Mouse (Mus musculus) MEL (cell line): Measurements from ENCODE around the gene Ccsap. TPM values are rescaled to one million over a fixed set of nuclear protein-coding genes. Genes with fewer than 3 reads are reported as not detected.

Source experiments
- DNase-seq: peaks from one replicate; pipeline ENCODE4 v3.0.0; 2011; ENCODE audit warnings: low read depth, low spot score
- H3K27ac ChIP-seq: 2 replicates; pipeline ENCODE4 v1.5.1; 2012; ENCODE audit warnings: low read depth, mild to moderate bottlenecking, control low read depth, low read length, moderate library complexity; ENCODE audit not compliant: control insufficient read depth
- H3K27me3 ChIP-seq, 2 experiments: fragments of 150-350 bp in 1 of 2; sonication (generic) in 1 of 2; 2 replicates each; pipeline ENCODE4 v1.6.1; 2012; ENCODE audit warnings: low read length in 2 of 2, mild to moderate bottlenecking in 2 of 2, improper control_type of control experiment in 1 of 2, moderate library complexity in 1 of 2; ENCODE audit not compliant: insufficient read depth in 2 of 2, control insufficient read depth in 1 of 2
- H3K36me3 ChIP-seq, 2 experiments: 2 replicates each; pipeline ENCODE4 v1.6.1; 2012 to 2014; ENCODE audit warnings: low read length in 2 of 2, improper control_type of control experiment in 1 of 2, inconsistent platforms in 1 of 2, mild to moderate bottlenecking in 1 of 2; ENCODE audit not compliant: insufficient read depth in 2 of 2, control insufficient read depth in 1 of 2
- H3K4me1 ChIP-seq, 2 experiments: fragments of 150-350 bp in 1 of 2; sonication (generic) in 1 of 2; 2 replicates each; pipeline ENCODE4 v1.6.1; 2012; ENCODE audit warnings: low read length in 2 of 2, improper control_type of control experiment in 1 of 2, mild to moderate bottlenecking in 1 of 2; ENCODE audit not compliant: insufficient read depth in 2 of 2, control insufficient read depth in 1 of 2
- H3K4me3 ChIP-seq, 2 experiments: fragments of 150-350 bp in 1 of 2; sonication (generic) in 1 of 2; 2 replicates each; pipeline ENCODE4 v1.5.1; 2012; ENCODE audit warnings: low read depth in 2 of 2, low read length in 2 of 2, mild to moderate bottlenecking in 2 of 2, moderate library complexity in 2 of 2, control low read depth in 1 of 2, improper control_type of control experiment in 1 of 2; ENCODE audit not compliant: control insufficient read depth in 1 of 2, insufficient read depth in 1 of 2
- H3K79me2 ChIP-seq: 2 replicates; pipeline ENCODE4 v1.6.1; 2012; ENCODE audit warnings: mild to moderate bottlenecking, low read length, moderate library complexity; ENCODE audit not compliant: control insufficient read depth, poor library complexity, insufficient read depth
- H3K9ac ChIP-seq: 2 replicates; pipeline ENCODE4 v1.6.1; 2012; ENCODE audit warnings: low read depth, mild to moderate bottlenecking, control low read depth, low read length, moderate library complexity; ENCODE audit not compliant: control insufficient read depth, poor library complexity, severe bottlenecking
- H3K9me3 ChIP-seq: fragments of 150-350 bp; sonication (generic); replicated peaks from 2 replicates; pipeline ENCODE4 v1.6.1; 2012; ENCODE audit warnings: mild to moderate bottlenecking, low read length, improper control_type of control experiment, moderate library complexity; ENCODE audit not compliant: insufficient read depth
- CHD1 ChIP-seq: IDR thresholded peaks from 2 replicates; pipeline ENCODE4 v1.6.1; 2012; ENCODE audit warnings: low read depth, mild to moderate bottlenecking, inconsistent platforms, low read length, improper control_type of control experiment
- CTCF ChIP-seq, 3 experiments: IDR thresholded peaks in 2 of 3; conservative IDR thresholded peaks in 1 of 3; 2 replicates each; pipeline ENCODE4 v1.5.1; 2011 to 2012; ENCODE audit warnings: low read length in 3 of 3, low read depth in 2 of 3, mild to moderate bottlenecking in 2 of 3, improper control_type of control experiment in 1 of 3, inconsistent platforms in 1 of 3, mixed read lengths in 1 of 3, moderate library complexity in 1 of 3; ENCODE audit not compliant: control insufficient read depth in 1 of 3, insufficient read depth in 1 of 3, poor library complexity in 1 of 3, severe bottlenecking in 1 of 3
- EP300 ChIP-seq, 2 experiments: IDR thresholded peaks; 2 replicates each; pipeline ENCODE4 v1.6.1; 2011; ENCODE audit warnings: improper control_type of control experiment in 2 of 2, low read length in 2 of 2, low read depth in 1 of 2, mild to moderate bottlenecking in 1 of 2
- MYB ChIP-seq: IDR thresholded peaks from 2 replicates; pipeline ENCODE4 v1.6.1; 2011; ENCODE audit warnings: mild to moderate bottlenecking, low read depth, low read length, improper control_type of control experiment
- NELFE ChIP-seq: IDR thresholded peaks from 2 replicates; pipeline ENCODE4 v1.6.1; 2011; ENCODE audit warnings: low read depth, low read length, improper control_type of control experiment
- NRF1 ChIP-seq: IDR thresholded peaks from 2 replicates; pipeline ENCODE4 v1.6.1; 2014; ENCODE audit warnings: low read depth, mild to moderate bottlenecking, inconsistent platforms, low read length, improper control_type of control experiment, moderate library complexity; ENCODE audit not compliant: poor library complexity, insufficient read depth, severe bottlenecking
- POLR2A ChIP-seq, 2 experiments: IDR thresholded peaks; 2 replicates each; pipeline ENCODE4 v1.6.1; 2011 to 2012; ENCODE audit warnings: low read length in 2 of 2, mild to moderate bottlenecking in 2 of 2, control low read depth in 1 of 2, improper control_type of control experiment in 1 of 2, low read depth in 1 of 2, moderate library complexity in 1 of 2; ENCODE audit not compliant: control insufficient read depth in 1 of 2, insufficient read depth in 1 of 2, poor library complexity in 1 of 2
- POLR2AphosphoS2 ChIP-seq: IDR thresholded peaks from 2 replicates; pipeline ENCODE4 v1.6.1; 2011; ENCODE audit warnings: low read length, improper control_type of control experiment
- RCOR1 ChIP-seq: IDR thresholded peaks from 2 replicates; pipeline ENCODE4 v1.6.1; 2012; ENCODE audit warnings: low read depth, mild to moderate bottlenecking, inconsistent platforms, low read length, improper control_type of control experiment
- TBP ChIP-seq: IDR thresholded peaks from 2 replicates; pipeline ENCODE4 v1.8.0; 2011; ENCODE audit warnings: low read depth, low read length, improper control_type of control experiment
- UBTF ChIP-seq: IDR thresholded peaks from 2 replicates; pipeline ENCODE4 v1.6.1; 2012; ENCODE audit warnings: low read depth, mild to moderate bottlenecking, inconsistent platforms, low read length, improper control_type of control experiment, moderate library complexity, borderline replicate concordance; ENCODE audit not compliant: insufficient read depth
- USF1 ChIP-seq: IDR thresholded peaks from 2 replicates; pipeline ENCODE4 v1.6.1; 2014; ENCODE audit warnings: low read depth, mild to moderate bottlenecking, inconsistent platforms, low read length, improper control_type of control experiment, moderate library complexity
- USF2 ChIP-seq, 2 experiments: IDR thresholded peaks; 2 replicates each; pipeline ENCODE4 v1.6.1; 2011 to 2012; ENCODE audit warnings: improper control_type of control experiment in 2 of 2, low read length in 2 of 2, borderline replicate concordance in 1 of 2, inconsistent platforms in 1 of 2, low read depth in 1 of 2, mild to moderate bottlenecking in 1 of 2; ENCODE audit not compliant: insufficient read depth in 1 of 2
- ZC3H11A ChIP-seq: IDR thresholded peaks from 2 replicates; pipeline ENCODE4 v1.6.1; 2012; ENCODE audit warnings: low read depth, mild to moderate bottlenecking, inconsistent platforms, low read length, improper control_type of control experiment
- ZMIZ1 ChIP-seq: IDR thresholded peaks from 2 replicates; pipeline ENCODE4 v1.6.1; 2012; ENCODE audit warnings: low read depth, mild to moderate bottlenecking, inconsistent platforms, low read length, improper control_type of control experiment, moderate library complexity
- polyA plus RNA-seq, 2 experiments: library from polyadenylated mRNA; stranded (reverse) in 1 of 2; unstranded in 1 of 2; fragments of >175 nt in 1 of 2; fragments of >200 nt in 1 of 2; gene quantifications; 2 replicates each; pipeline versions ENCODE4 v1.2.1 to v1.2.4; 2012; ENCODE audit warnings: low replicate concordance in 2 of 2, low read depth in 1 of 2; ENCODE audit not compliant: insufficient read length in 2 of 2, insufficient read depth in 1 of 2, missing spikeins in 1 of 2
- total RNA-seq: library from RNA; depleted of rRNA; stranded (reverse); fragments of 300-350 nt; gene quantifications from 2 replicates; pipeline ENCODE4 v1.2.3, GENCODE M21; 2012

The Ccsap gene
- total and polyA plus RNA-seq, 3 experiments, result 6.7 to 12.1 TPM; not detected in 1

DNA sequence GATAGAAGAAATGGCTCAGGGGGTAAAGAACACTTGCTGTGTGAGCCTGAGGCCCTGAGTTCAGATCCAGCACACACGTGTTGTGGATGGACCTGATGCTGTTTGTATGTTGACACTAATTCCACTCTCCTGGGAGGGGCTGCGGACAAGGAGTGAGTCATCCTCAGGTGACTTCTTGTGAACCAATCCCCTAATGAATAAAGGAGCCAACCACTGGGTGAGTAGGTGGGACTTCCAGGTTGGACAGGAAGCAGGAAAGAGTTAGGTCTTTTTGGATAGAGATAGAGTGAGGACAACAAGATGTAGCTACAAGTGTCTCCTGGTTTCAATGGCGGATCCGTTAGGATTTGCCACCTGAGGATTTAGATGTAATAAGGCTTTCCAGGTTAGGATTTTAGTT lies 10.7 kb downstream of the Ccsap start:
- no peak for DNase-seq
- Histone ChIP-seq H3K4me3 (no peak overlapping the region), H3K9ac (no peak overlapping the region)

DNA sequence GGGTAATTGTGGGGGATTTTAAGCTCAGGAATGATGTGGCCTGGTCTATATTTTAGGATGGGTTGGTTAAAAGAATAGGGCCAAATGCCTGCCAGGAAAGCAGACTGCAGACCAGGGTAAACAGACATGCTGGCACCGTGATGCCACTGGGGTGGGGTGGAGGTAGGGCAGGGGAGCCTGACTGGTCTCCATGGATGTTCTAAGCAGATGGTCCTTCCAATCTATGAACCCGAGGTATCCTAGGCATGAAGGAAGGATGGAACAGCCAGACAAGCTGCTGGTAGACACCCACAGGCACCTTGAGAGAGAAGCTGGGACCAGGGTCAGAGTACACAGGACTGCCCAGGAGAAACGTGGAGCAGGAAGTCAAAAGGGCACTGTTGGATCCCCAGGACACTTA lies 12.5 kb downstream of the Ccsap start:
- no peaks in the 10 kb centered on the region for H3K9me3 ChIP-seq
- no peak for DNase-seq
- no peaks in the 10 kb centered on the region for H3K27me3 ChIP-seq
- no peak overlapping the region for H3K9ac ChIP-seq
- H3K27ac ChIP-seq, result no peak overlapping the region
- H3K4me1 ChIP-seq, result peaks cover 0 to 8% of the 10 kb centered on the region in 2 experiments; a peak in 1 of 4 replicates
- TF ChIP-seq MYB (no peak), USF1 (no peak), POLR2A (IDR thresholded peaks at IDR 0.05; ENCODE audit: control insufficient read depth in 1 of 2, insufficient read depth in 1 of 2, low read depth in 1 of 2, low read length in 2 of 2, poor library complexity in 1 of 2) (no peak), TBP (no peak), ZC3H11A (no peak), UBTF (no peak), POLR2AphosphoS2 (no peak), NRF1 (no peak), NELFE (no peak)
- H3K36me3 ChIP-seq, result peaks cover 2 to 3% of the 10 kb centered on the region in 2 experiments; a peak in 2 of 4 replicates
- peaks cover 53% of the 10 kb centered on the region for H3K79me2 ChIP-seq
- H3K4me3 ChIP-seq, result no peak overlapping the region

More for the DNA sequence above, 10.7 kb downstream of the Ccsap start:
- no peaks in the 10 kb centered on the region for H3K9me3 ChIP-seq
- H3K27me3 ChIP-seq, result no peaks in the 10 kb centered on the region
- TF ChIP-seq EP300 (IDR thresholded peaks at IDR 0.05; ENCODE audit: low read depth in 1 of 2, low read length in 2 of 2) (no peak), ZMIZ1 (no peak), USF2 (IDR thresholded peaks at IDR 0.05; ENCODE audit: borderline replicate concordance in 1 of 2, insufficient read depth in 1 of 2, low read depth in 1 of 2, low read length in 2 of 2) (no peak), CHD1 (no peak), ZC3H11A (no peak), RCOR1 (no peak), CTCF (IDR thresholded peaks at IDR 0.05 in 2 of 3, conservative IDR thresholded peaks at IDR 0.05 in 1 of 3; ENCODE audit: control insufficient read depth in 1 of 3, insufficient read depth in 1 of 3, low read depth in 2 of 3, low read length in 3 of 3, poor library complexity in 1 of 3, severe bottlenecking in 1 of 3) (no peak), UBTF (no peak)
- no peak overlapping the region for H3K27ac ChIP-seq
- peaks cover 5 to 16% of the 10 kb centered on the region in 2 experiments for H3K4me1 ChIP-seq
- peaks cover 66% of the 10 kb centered on the region for H3K79me2 ChIP-seq
- H3K36me3 ChIP-seq, result peaks cover 0 to 14% of the 10 kb centered on the region in 2 experiments; a peak in 2 of 4 replicates
